Mouse (Mus musculus): ENCODE results near the gene Olfr623. TPM values are rescaled to one million over a fixed set of nuclear protein-coding genes. Genes with fewer than 3 reads are reported as not detected.

Olfr623 gene
- not detected for total RNA-seq (2021)
- long read RNA-seq, experiment 1 = 0 reads
- long read RNA-seq, experiment 2 = 0 reads

DNA sequence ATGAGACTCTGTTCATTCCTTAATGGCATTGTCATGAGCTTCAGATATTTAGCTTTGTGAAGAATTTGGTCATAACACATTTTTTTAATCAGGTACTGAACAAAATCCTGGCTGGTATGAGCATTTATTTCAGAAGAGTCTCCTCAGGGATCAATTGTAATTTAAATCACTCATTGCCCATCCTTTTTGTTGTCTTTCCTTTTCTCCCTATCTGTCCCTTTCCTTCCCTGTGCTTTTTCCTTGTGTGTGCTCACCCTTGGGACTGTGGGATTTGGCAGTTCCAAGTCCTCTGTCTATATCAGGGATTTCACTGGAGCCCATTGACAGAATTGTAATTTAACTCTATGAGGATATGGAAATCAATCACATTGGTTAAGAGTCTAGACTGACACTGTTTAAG lies at the start of gene Olfr623:
TSS of gene Olfr623 (minus strand) at position 101 of the 400 bp plus-strand sequence.
- DNase-seq = no peak

DNA sequence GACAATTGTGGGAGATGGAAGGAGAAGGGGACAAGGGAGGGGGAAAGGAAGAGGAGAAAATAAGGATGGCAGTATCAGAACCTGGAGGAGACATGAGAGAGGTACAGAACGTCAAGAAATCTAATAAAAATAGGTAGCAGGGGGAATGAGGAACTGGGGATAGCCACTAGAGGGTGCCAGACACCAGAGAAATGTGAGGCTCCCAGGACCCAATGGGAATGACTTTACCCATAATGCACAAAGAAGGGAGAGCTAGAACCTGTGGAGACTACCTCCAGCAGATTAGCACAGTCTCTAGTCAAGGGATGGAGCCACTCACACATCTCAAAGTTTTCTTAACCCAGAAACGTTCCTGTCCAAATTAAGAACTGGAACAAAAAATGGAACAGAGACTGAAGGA lies 48.5 kb upstream of the Olfr623 start:
- no peak for DNase-seq

DNA sequence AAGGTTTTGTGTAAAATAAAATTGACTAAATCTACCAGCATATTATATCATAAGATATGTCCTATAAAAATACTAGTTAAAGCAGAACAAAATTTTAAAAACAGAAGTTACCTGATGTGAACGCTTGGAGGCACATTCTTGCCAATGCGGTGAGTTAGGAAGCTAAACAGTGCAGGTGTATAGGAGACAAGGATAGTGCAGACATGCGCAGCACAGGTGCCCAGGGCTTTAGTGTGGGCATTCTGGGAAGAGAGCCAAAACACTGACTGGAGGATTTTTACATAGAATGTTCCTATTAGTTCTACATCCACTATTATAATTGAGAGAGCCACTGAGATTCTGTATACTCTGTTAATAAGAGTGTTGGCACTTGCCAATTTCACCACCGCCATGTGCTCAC lies 36.0 kb upstream of the Olfr623 start:
- DNase-seq = no peak

DNA sequence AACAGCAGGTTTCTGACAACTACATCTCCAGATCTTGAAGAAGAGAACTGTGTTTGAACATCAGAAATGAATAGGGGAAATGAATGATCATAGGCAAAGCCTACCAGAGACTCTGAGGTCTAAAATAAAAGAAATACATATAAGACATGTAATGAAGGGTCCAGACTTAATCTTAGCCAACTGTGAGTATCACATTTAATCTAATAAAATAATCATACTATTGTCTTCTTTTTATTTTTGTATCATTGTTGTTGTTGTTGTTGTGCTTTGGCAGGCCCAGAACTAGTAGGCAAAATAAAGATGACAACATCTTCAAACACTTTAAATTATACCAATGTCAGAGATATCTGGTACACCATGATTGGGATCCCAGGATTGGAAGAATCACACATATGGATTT lies 18.9 kb upstream of the Olfr623 start, which contains the start of gene Olfr625-ps1:
TSS of gene Olfr625-ps1 (plus strand) at position 301 of the 400 bp plus-strand sequence.
- DNase-seq = no peak

DNA sequence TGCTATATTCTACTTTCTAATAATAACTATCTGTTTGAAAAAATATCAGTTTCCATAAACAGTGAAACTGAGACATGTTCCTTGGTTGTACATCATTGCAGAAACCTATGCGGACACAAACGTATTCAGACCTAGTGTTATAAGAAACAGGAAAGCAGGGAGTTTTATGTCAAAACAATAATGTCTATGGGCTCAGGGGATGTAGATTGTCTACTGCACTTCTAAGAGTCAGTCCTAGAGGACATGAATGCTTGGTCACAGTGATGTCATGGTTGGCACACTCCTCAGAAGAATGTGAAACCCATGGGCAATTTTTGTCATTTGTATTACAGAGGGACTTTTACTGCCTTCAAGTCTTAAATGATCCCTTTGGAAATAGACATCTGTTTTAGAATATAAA lies 7.6 kb upstream of the Olfr623 start, which contains the start of gene Olfr624:
TSS of gene Olfr624 (minus strand) at position 101 of the 400 bp plus-strand sequence.
- no peak for DNase-seq

DNA sequence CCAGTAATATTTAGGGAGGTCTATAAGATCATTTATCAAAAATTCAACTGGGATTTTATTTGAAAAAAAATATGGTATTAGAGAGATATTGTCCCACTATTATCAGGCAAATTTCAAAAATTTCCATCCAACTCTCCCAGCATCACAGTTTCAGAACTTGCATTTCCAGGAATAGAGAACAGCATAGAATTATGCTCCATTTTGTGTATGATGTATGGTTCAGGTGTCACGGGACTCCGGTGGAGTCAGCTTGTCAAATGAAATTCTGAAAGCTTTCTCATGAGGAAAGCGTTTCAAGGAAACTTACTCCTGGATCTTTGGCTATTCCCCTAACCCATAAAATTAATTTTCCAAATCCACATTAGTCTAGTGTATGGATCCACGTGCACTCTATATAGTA lies 19.4 kb downstream of the Olfr623 start:
- DNase-seq = no peak

DNA sequence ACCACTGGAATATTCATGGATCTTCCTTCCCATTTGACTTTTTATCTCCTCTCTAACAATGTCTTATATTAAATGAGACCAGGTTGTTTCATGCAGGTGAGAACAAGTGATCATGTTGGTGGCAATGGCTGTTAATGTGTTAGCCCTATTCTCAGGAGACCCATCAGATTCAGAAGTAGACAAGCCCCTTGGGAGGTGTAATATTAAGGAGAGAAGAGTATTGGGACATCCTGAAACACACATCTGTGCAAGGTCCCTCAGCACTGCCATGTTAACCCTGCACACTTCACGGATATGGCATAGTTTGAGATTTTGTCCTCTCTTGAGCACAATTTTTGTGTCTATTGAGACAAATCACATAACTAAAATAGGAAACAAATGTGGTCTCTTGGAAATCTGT lies 20.9 kb downstream of the Olfr623 start, which contains the start of gene Olfr622:
TSS of gene Olfr622 (minus strand) at position 101 of the 400 bp plus-strand sequence.
- DNase-seq = no peak

DNA sequence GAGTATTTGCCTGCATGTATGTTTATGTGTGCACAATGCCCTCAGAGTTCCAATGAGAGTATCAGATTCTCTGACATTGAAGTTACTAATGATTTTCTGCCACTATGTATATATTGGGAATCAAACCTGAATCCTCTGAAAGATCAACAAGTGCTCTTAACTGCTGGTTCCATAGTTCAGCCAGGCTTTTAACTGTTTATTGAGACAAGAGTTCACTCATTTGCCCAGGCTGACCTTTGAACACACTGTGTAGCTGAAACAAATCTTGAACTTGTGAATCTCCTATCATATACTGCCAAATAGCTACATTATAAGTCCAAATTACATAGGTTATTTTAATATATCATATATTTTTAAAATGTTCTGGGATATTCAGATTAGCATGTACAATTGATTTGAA lies 26.7 kb downstream of the Olfr623 start:
- DNase-seq = no peak

DNA sequence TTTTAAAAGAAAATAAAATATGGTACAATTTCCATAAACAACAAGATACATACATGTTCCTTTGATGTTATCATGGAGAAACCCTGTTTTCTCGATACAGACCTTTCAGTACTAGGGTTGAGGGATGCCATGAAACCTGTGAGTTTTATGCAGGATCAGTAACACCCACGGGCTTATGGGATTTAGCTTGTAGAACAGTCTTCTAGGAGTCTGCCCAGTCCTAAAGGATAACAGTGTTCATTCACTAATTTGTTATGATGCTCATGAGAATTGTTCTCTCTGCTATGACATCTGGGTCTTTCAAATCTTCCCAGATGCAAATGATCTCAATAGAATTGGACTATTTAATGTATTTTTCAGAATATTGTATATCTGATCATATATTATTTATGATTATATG lies 51.1 kb downstream of the Olfr623 start, which contains the start of gene Olfr620:
TSS of gene Olfr620 (minus strand) at position 101 of the 400 bp plus-strand sequence.
- DNase-seq = no peak

Other genes starting within 250 kb of the Olfr623 start
- not detected for gene Usp17lc, start 248.6 kb downstream of the Olfr623 start, total RNA-seq (2021)
- gene Olfr605, start 218.3 kb downstream of the Olfr623 start, total RNA-seq (2021) = not detected
- not detected for gene Olfr606, start 214.7 kb downstream of the Olfr623 start, total RNA-seq (2021)
- not detected for gene Olfr607, start 199.5 kb downstream of the Olfr623 start, total RNA-seq (2021)
- not detected for gene Olfr608, start 193.8 kb downstream of the Olfr623 start, total RNA-seq (2021)
- not detected for gene Olfr609, start 165.6 kb downstream of the Olfr623 start, total RNA-seq (2021)
- not detected for gene Olfr610, start 151.6 kb downstream of the Olfr623 start, total RNA-seq (2021)
- gene Olfr611, start 142.9 kb downstream of the Olfr623 start, total RNA-seq (2021) = not detected
- not detected for gene Olfr612, start 121.0 kb downstream of the Olfr623 start, total RNA-seq (2021)
- gene Olfr613, start 115.6 kb downstream of the Olfr623 start, total RNA-seq (2021) = not detected
- not detected for gene Olfr615, start 107.6 kb downstream of the Olfr623 start, total RNA-seq (2021)
- not detected for gene Olfr616, start 94.6 kb downstream of the Olfr623 start, total RNA-seq (2021)
- not detected for gene Olfr617, start 90.6 kb downstream of the Olfr623 start, total RNA-seq (2021)
- not detected for gene Olfr618, start 73.6 kb downstream of the Olfr623 start, total RNA-seq (2021)
- gene Olfr619, start 63.1 kb downstream of the Olfr623 start, total RNA-seq (2021) = not detected
- not detected for gene Olfr620, start 51.2 kb downstream of the Olfr623 start, total RNA-seq (2021)
- gene Olfr622, start 21.0 kb downstream of the Olfr623 start, total RNA-seq (2021) = not detected
- gene Olfr624, start 7.5 kb upstream of the Olfr623 start, total RNA-seq (2021) = not detected
- not detected for gene Olfr625-ps1, start 19.0 kb upstream of the Olfr623 start, total RNA-seq (2021)
- not detected for gene Olfr243, start 51.0 kb upstream of the Olfr623 start, total RNA-seq (2021)
- not detected for gene Olfr628, start 66.7 kb upstream of the Olfr623 start, total RNA-seq (2021)
- gene Olfr629, start 81.2 kb upstream of the Olfr623 start, total RNA-seq (2021) = not detected
- not detected for gene Olfr630, start 93.6 kb upstream of the Olfr623 start, total RNA-seq (2021)
- not detected for gene Olfr69, start 107.9 kb upstream of the Olfr623 start, total RNA-seq (2021)
- not detected for gene Olfr68, start 116.0 kb upstream of the Olfr623 start, total RNA-seq (2021)
- not detected for gene Olfr67, start 128.1 kb upstream of the Olfr623 start, total RNA-seq (2021)
- gene Hbb-bt, start 150.3 kb upstream of the Olfr623 start, total RNA-seq (2021) = 100 to 1,000 TPM in 1 of 2 experiments, 10 to 100 TPM in 1; 60.5 to 281 TPM
- gene Hbb-bs, start 164.4 kb upstream of the Olfr623 start, total RNA-seq (2021) = 1,000 to 10,000 TPM in 1 of 2 experiments, 100 to 1,000 TPM in 1; 504 to 2,205 TPM
- gene Hbb-bh2, start 176.8 kb upstream of the Olfr623 start, total RNA-seq (2021) = not detected
- gene Hbb-bh1, start 179.5 kb upstream of the Olfr623 start, total RNA-seq (2021) = not detected
- not detected for gene Hbb-y, start 189.5 kb upstream of the Olfr623 start, total RNA-seq (2021)
- gene Olfr66, start 222.6 kb upstream of the Olfr623 start, total RNA-seq (2021) = not detected
- not detected for gene Olfr64, start 230.8 kb upstream of the Olfr623 start, total RNA-seq (2021)
- not detected for gene Olfr65, start 239.8 kb upstream of the Olfr623 start, total RNA-seq (2021)